In genomic region chr11:24682423-24682822, GRCm38 (mm10) we compare ENCODE assay signal across 16 mouse cellular contexts.
"Had no signal": no experiment of that assay in that cellular context is flagged by ENCODE, and none has a peak within 500 bp of the region (broad histone marks: within the 10 kb centered on the region; RNA-seq: fewer than 3 reads in every experiment).

No protein-coding gene starts in this region.

- H3K27me3 ChIP-seq: neural tube, embryonic 13.5 days; neural tube, embryonic 15.5 days; stomach, embryonic 15.5 days had no signal

- H3K36me3 ChIP-seq: neural tube, embryonic 13.5 days; neural tube, embryonic 15.5 days; stomach, embryonic 15.5 days had no signal

- DNase-seq: retina, postnatal 1 day; right cerebral cortex, adult 18-20 months; right cerebral cortex, postnatal 14 days; right cerebral cortex, postnatal 25 days; right cerebral cortex, postnatal 4 days; spleen, adult 18-20 months; thymus, adult 18-20 months; thymus, adult 2 months; thymus, postnatal 14 days; thymus, postnatal 25 days; thymus, postnatal 36 days; thymus, postnatal 4 days had no signal

- H3K4me1 ChIP-seq: stomach, embryonic 15.5 days had no signal

- H3K4me3 ChIP-seq: neural tube, embryonic 13.5 days; neural tube, embryonic 15.5 days; stomach, embryonic 15.5 days had no signal

- H3K9me3 ChIP-seq: neural tube, embryonic 13.5 days; neural tube, embryonic 15.5 days; stomach, embryonic 15.5 days had no signal

- H3K27ac ChIP-seq: neural tube, embryonic 13.5 days; neural tube, embryonic 15.5 days; stomach, embryonic 15.5 days; stomach, postnatal 0 days had no signal

- H3K9ac ChIP-seq: neural tube, embryonic 13.5 days; neural tube, embryonic 15.5 days; stomach, embryonic 15.5 days had no signal

- H3K4me2 ChIP-seq: neural tube, embryonic 13.5 days; neural tube, embryonic 15.5 days; stomach, embryonic 15.5 days had no signal
